Mouse (Mus musculus) adrenal gland, postnatal 4 days (tissue): Measurements from ENCODE around the gene Dyrk2. TPM values are rescaled to one million over a fixed set of nuclear protein-coding genes. Genes with fewer than 3 reads are reported as not detected.

ENCODE experiments used
- DNase-seq, 2 experiments: peaks; one replicate each; pipeline ENCODE4 v3.0.0; 2021 to 2022; ENCODE audit warnings: low spot score in 2 of 2, mixed read lengths in 2 of 2
- long read RNA-seq, 2 experiments: library from polyadenylated mRNA; stranded (forward); transcript quantifications; one replicate each; pipeline ENCODE4 v2.0.0; 2021
- total RNA-seq, 2 experiments: library from RNA; stranded (reverse); gene quantifications; 2 replicates each; pipeline ENCODE4 v1.2.3; 2021

The Dyrk2 gene
- 10 to 100 TPM; 57.6 to 59.1 TPM for total RNA-seq
- long read RNA-seq, experiment 1, full-length matches to known transcripts, result 16 of 24 reads
- long read RNA-seq, experiment 1, partial matches to known transcripts, result 0 of 24 reads
- long read RNA-seq, experiment 1, other reads (novel, unspliced or antisense), result 8 of 24 reads
- long read RNA-seq, experiment 2, full-length matches to known transcripts, result 69 of 92 reads
- long read RNA-seq, experiment 2, partial matches to known transcripts, result 2 of 92 reads
- long read RNA-seq, experiment 2, other reads (novel, unspliced or antisense), result 21 of 92 reads

DNA sequence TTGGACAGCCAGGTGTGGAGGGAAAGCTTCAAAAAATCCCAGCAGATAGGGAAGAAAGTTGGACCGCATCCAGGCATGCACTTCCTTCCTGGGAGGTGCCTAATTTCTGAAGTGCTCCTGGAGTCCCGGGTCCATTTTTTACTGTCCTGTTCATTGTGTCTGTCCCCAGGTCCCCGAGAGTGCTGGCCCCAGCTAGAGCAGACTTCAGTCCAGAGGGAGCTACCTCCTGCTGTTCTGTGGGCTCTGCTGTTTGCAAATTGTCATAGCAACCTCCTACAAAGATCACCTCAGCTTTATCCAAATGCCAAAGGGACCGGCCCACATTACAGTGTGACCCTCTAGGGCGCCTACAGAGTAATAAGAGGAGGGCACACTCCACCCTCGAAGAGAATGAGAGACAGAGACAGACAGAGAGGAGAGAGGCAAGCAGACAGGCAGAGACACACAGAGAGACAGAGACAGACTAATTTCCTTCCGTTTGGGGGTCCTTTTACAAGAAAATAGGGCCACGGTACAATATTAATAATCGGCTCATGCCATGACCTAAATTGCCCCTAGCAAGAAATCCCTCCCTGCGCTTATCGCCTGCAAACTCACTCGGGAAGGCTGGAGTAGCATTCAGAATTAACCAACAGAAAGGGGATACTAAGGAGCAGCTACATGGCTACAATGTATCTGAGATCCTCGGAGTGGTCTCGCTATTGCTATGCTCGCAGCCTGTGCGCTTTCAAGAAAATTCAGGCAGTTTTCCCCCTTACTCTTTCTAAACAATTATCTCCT is at the start of gene Dyrk2:
Gene Dyrk2 (minus strand): TSS at position 9 of the 780 bp plus-strand sequence.
- DNase-seq, result no peak

DNA sequence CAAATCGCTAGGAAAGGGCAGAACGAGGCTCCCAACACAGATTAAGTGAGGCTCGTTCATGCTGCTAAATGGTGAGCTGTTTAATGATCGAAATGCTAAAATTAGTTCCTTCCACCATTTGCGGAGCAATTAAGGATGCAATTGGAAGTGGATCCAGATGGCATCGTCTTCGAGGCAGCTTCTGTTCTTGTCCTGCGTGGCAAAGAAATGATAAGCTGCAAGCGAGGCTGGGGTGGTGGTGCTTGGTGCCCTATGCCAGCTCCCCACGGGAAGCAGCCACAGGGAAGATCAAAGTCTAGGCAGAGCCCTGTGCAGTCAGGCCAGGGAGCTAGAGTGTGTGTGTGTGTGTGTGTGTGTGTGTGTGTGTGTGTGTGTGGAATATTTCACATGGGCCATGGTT is 32.6 kb upstream of the Dyrk2 start:
- no peak for DNase-seq

DNA sequence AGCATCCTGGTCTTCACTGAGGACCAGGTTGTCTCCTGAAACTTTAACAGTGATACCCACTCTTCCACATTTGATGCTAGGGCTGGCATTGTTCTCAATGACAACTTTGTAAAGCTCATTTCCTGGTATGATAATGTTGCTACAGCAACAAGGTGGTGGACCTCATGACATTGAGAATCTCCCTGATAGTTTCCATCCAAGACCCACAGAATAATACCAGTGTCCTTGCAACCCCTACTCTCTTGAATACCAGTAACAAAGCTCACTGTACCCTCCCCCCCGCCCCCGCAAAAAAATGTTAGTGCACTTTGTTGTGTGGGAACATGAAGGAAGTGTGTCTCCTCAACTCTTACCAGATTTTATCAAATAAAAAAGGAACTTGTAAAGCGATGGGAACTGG is 23.6 kb upstream of the Dyrk2 start:
- DNase-seq, result no peak

DNA sequence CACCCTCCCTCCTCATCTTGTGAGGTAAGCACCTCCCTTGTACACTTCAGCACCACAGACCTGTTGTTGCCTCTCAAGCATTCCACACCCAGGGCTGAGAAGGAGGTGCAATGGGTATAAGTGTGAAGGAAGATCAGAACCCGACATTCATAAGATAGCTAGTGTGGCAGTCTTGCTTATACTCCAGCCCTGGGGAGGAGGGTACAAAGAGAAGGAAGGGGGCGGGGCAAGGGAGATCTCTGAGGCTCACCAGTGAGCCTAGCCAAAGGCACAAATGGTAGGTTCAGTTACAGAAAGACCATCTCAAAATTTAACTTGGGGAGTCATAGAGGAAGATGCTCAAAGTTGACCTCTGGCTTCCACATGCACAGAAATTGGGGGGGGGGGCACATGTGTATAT is 14.1 kb upstream of the Dyrk2 start:
- DNase-seq, result no peak

DNA sequence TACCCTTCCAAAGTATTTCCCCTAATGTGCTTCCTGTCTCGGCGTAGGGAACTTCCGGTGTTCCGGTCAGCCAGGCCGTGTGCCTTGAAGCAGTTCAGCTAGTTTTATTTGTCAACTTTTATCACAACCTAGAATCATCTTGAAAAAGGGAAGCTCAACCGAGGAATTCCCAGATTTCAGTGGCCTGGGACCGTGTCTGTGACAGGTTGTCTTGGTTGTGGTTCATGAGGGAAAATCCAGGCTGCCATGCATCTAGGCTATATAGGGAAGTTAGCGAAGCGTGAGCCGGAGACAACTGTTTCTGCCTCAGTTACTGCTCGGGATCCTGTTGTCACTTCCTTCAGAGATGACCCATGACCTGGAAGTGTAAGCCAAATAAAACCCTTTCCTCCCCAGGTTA is 13.3 kb upstream of the Dyrk2 start:
- DNase-seq, result no peak

DNA sequence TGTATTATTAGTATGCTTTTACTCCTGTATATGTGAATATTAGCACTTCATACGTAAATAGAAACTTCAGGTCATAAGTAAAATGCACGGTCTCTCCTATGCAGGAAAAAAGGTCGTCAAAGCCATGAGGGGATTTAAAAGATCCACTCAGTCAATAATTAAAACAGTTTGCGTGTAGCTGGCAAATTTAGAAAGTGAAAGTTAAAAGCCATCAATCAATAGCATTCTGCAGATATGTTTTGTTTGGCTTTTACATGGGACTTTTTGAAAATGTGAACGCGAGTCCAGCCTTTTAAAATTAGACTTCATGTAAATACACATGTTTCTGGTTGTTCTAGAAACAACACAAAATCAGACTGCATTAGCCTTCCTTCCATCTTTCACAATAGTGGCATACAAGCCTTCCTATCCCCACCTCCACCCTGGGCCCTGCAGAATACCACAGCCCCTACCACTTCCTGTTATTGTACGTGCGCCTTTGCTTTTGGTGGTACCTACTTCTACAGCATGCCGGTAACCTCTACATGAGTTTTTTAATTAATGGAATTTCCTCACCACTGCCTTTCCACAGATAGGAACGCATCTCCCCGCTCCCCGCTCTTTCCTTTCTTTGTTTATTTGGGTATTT is 12.4 kb upstream of the Dyrk2 start:
- DNase-seq, result no peak

DNA sequence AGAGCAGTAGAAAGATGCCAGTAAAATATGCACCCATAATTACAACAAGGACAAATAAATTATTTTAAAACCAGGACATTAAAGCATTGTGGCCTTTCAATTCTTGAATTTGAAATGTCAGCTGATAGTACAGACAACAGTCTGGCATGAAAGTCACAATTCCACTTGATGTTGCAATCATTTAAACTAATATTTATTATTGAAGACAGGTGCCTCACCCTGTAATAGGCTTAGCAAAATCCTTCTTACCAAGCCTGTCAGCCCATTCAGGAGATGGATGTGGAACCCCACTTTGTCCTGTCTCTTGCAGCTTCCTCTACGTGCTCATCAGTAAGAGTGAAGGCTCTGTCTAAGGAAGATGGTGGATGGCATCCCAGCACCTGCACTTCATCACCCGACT is 10.8 kb upstream of the Dyrk2 start:
- no peak for DNase-seq

DNA sequence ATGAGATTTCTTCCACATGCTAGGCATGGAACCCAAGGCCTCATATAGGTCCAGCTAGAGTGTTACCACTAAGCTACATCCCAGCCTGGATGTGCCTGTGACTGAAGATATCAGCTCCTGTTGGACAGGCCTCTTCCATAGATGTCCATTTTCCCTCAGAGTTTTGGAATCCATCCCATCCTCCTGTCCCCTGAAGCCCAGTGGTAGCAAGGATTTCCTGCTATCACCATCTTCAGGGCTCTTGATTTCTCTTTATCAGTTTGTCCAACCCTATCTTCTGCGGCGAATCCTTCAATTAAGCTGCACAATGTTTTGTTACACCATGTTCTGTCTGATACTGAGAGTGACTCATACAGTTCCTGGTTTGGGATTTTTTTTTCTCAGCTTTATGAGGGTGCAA is 2.2 kb upstream of the Dyrk2 start:
- no peak for DNase-seq

DNA sequence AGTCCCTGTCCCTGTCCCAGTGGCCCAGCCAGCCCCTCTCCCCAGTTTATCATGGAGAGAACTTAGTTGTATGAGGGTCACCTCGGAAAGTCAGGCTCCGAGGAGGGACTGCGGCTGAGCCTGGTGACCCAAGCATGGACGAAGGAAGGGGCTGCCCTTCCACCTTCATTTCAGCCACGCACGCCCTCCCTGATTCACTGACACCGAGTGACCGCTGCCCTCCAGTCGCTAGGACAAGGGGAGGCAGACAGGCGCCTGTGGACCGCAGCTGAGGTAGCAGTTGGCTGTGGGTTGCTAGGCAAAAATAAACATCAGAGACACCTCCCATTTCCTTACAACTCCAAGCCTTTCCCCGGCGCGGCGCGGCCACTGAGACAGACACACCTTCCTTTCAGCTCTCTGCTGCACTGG is 413 bp downstream of the Dyrk2 start:
- peak in 1 of 2 experiments; percentile 43 for DNase-seq

DNA sequence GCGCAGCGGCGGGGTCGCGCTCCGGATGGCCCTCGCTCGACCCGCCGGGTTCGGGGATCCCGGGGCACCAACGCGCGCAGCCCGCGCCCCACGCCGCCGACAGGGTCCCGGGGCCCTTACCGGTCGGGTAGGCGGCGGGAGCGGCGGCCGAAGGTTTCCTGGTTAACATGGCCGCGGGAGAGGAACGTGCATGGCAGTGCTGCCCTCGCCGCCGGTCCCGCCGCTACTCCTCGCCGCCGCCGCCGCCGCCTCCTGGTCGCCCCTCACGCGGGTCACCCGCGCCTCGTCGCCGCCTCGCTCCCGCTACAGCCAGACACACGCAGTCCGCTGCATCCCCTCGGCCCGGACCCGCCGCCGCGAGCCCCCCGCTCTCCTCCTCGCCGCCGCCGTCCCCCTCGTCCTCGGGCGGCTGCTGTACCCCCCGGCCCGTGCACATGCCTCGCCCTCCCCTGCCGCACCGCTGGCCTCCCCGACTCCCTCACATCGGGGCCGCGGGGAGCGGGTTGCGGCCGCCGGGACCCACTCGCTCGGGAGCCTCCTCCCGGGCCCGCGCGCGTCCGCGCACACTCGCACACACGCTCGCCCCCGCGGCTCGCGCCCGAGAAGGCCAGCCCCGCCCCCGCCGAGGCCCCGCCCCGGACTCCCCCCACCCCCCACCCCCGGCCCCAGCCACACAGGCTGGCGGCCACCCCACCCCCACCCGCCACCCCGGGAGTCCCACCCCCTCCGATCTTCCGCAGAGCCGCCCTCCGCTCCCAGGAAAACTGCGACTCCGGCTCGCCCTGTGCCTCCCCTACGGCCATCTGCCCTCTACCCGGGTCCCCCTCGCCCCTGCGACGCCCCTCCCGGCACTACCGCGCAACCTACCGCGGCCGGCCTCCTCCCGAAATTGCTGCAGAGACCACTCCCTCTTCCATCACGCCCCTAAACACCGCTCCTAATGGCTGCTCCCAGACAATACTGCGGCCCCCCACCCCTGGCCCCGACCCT is 1.1 kb downstream of the Dyrk2 start:
- peak; percentile 68 to 72 for DNase-seq

DNA sequence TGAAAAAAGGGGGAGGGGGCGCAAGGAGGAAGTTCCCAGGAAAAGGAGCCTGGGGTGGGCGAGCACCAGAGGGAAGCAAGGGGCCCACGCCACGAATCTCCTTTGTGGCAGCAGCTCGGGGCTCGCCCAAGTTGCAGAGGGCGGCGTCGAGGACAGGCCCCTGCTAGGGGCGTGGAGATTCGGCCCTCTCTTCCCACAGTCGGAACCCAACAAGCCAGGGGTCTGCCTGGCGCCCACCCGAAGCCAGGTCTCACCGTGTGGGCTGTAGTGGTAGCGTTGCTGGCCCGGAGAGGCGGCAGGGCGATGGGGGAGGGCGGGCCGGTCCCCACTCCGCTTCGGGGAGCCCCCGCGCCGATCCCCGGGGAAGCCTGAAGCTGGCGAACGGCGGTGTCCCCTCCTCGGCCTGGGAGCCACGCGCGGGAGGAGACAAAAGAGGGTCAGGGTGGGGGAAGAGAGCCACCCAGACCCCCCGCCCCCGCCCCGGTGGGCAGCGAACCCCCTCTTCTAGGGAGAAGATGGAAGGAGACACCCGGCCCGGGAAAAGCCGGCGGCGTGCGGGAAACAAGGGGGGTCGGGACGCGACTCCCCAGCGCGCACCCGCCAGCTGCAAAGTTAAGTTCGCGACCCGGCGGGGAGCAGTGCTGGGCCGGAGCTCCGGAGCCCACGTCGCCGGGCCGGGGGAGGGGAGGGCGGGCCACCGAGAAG is 2.0 kb downstream of the Dyrk2 start:
- peak; percentile 21 to 38 for DNase-seq

DNA sequence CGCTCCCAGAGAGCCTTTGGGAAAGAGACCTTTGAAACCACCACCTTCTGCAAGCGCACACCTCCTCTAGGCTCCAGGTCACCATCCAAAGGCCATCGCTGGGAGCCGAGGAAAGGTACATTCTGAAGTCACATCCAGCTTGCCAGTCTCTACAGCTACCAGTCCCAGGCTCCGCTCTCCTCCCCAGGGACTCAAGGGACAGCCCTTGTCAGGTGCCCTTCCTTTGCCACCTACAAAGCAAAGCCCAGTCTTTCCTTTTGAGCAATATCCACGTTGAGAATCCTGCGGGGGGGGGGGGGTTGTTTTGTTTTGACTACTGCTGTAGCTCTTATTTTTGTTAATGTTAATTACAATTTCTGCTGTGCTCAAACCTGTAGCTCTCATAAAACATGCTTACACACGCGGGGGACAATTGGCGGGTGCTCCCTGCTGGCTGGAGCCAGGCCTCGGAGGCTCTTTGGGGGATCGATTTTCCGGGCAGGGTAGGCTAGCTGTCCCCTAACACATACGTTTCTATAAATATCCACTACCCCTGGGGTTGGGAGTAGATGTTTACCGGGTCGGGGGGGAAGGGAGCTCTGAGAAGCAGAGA is 2.6 kb downstream of the Dyrk2 start:
- no peak for DNase-seq

DNA sequence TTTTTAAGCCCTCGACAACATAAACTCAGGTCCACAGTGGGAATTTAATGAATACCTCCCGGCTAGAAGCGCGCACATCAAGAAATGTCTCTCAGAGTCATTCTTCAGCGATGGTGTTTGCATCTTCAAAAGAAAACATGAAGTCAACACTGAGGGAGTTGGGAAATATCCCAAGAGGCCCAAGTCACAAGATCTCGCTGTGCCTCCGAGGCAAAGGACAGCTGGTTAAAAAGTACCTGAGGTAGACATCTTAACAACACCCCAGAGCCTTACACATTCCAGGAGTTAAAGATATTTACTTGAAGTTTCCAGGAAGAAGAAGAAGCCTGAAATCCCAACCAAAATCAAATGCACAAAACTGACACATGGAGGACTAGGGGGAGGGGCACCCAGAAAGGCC is 5.0 kb downstream of the Dyrk2 start:
- DNase-seq, result no peak

DNA sequence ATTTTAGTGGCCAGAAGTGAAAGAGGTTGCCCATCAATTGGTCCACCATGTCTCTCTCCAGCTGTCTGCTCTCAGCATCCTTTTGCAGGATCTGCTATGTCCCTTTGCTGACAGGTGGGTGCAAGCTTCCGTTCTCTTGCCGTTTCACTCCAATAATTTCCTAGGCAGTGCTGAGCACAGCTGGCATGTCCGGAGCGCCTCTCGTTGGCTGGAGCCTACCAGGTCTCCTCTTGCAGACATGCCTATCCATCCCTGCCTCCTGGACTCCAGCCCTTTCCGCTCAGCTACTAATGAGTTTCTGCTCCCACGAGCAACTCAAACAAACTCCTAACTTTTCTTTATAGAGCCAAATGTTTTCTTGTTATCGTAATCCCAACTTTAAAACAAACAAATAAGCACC is 6.4 kb downstream of the Dyrk2 start:
- DNase-seq, result no peak

DNA sequence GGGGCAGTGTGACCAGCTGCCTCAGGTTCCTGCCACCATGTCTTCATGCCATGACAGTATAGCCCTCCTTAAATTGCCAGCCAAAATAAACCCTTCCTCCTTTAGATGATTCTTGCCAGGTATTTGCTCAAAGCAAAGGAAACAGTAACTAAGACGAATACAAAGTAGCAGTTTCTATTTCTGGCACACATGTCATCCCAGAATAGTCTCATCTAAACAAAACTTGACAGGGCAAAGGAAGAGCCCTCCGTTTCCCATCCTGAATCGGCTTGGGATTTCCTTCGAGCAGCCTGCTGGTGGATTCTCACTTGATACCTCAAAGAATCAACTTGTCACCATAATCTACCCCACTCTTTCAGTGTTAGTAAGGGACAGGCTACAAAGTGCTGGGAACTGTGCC is 7.8 kb downstream of the Dyrk2 start:
- no peak for DNase-seq

DNA sequence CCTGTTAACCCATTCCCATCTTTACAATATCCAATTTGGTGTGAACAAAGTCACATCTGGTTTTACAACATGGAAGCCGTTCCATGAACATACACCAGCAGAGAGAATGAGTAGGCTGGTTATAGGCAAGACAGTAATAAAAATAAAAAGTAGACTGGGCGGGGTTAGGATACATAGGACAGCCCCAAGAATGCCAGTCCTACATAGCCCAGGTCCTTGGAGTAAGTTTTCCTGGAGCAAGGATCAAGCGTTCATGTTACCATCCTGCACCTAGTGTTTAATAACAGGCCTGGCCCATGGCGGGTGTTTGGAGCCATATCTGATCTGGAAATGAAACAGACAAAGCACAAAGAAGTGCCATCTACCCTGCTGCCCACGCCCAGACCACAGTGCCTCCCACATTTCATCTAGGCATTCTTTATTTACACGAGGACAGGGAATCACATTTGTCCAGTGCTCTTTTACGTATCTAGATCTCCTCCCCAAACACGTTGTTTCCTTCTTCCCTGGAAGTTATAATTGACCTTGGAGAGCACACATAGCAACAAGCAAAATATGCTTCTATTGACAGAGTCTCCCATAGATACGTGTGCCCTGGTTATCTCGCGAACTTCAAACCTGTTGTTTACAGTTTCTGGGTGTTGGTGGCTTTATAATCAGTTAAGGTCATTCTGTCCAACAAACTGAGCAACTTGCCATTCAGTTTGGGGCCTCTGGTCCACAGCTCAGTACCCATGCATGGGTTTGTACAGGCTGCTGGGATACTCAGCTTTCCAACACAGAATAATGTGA is 8.6 kb downstream of the Dyrk2 start:
- DNase-seq, result no peak

DNA sequence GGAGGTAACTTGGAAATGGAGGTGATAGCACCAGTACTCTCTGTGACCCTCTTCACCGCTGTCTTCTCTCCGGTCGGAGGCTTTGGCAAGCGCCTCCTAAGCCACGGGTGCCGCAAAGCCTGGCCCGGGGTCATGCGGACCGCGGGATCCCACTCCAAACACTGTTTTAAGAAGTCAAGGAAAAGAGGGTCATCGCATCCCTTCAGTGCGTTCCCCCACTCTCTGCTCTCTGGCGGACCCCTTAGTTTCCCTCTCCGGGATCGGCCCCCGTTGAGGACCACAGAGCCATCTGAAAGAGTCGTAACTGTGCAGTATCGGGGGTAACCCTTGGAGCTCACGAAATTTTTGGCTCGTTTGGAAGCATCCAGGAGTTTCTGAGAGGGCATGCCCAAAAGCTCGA is 10.4 kb downstream of the Dyrk2 start:
- no peak for DNase-seq

DNA sequence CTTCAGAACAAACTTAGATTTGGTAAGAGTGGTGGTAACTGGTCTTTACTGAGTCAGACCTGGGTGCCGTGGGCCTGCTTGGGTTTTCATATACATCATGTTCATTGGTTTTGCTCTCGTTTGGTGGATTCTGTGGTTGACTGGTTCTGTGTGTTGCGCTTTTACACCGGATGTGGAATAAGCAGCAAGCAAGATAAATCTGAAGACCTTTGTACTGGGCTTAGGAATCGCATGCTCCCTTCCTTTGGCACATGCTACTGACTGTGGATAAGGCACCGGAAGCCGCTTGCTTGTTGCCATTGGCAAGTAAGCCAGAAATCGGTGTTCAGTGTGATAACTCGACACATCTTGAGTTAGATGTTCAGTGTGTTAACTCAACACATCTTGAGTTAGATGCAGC is 15.4 kb downstream of the Dyrk2 start:
- no peak for DNase-seq

DNA sequence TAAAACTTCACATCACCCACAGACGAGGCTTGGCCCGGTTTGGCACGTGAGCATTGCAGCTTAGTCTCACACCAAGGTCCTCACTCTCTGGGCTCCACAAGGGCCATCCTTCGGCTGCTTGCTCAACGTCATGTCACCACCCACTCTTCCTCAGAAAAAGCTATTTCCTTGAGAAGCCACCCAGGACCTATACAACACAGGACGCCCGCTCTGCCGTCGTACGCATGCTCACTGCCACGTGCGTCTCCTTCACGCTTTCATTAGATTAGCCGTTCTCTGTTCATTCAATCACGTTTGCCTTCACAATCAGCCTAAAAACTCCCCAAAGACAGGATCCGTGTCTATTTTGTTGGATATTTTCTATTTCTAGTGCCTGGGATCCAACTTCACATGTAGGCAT is 17.5 kb downstream of the Dyrk2 start:
- no peak for DNase-seq
